Mouse (Mus musculus) bone marrow, adult 2 months (tissue): ENCODE data around the gene Larp4. TPM values are rescaled to one million over a fixed set of nuclear protein-coding genes. Genes with fewer than 3 reads are reported as not detected.

Experiments
- H3K27ac ChIP-seq: fragments of 200-500 bp; 2 replicates; pipeline ENCODE4 v1.5.1; 2012; ENCODE audit warnings: low read depth, mild to moderate bottlenecking, control low read depth, inconsistent platforms, low read length; ENCODE audit not compliant: control insufficient read depth, poor library complexity, insufficient read depth
- H3K4me1 ChIP-seq: fragments of 200-500 bp; 2 replicates; pipeline ENCODE4 v1.6.1; 2011; ENCODE audit warnings: low read length; ENCODE audit not compliant: control insufficient read depth, insufficient read depth
- H3K4me3 ChIP-seq: fragments of 200-500 bp; replicated peaks from 2 replicates; pipeline ENCODE3; 2011; ENCODE audit warnings: mild to moderate bottlenecking, low read depth, low read length, control low read depth; ENCODE audit not compliant: control insufficient read depth
- CTCF ChIP-seq: fragments of 200-500 bp; IDR thresholded peaks from 2 replicates; pipeline ENCODE4 v1.5.1; 2011; ENCODE audit warnings: low read length, control low read depth; ENCODE audit not compliant: control insufficient read depth, insufficient read depth
- POLR2A ChIP-seq: fragments of 200-500 bp; IDR thresholded peaks from 2 replicates; pipeline ENCODE4 v1.6.1; 2011; ENCODE audit warnings: low read depth, mild to moderate bottlenecking, control low read depth, low read length, borderline replicate concordance; ENCODE audit not compliant: control insufficient read depth
- WGBS: fragments of 180-500 bp; shearing (Covaris S2); methylation state at CpG from one replicate; pipeline ENCODE4 v1.1.7; 2018; 5-methylcytosine and 5-hydroxymethylcytosine counted together
- polyA plus RNA-seq: library from polyadenylated mRNA; stranded (reverse); fragments of >200 nt; gene quantifications from 2 replicates; pipeline ENCODE4 v1.2.4, GENCODE M21; 2011; ENCODE audit warnings: low replicate concordance; ENCODE audit not compliant: missing spikeins, insufficient read depth, insufficient read length

Gene Larp4
- polyA plus RNA-seq, 1 experiment = 13.2 TPM

DNA sequence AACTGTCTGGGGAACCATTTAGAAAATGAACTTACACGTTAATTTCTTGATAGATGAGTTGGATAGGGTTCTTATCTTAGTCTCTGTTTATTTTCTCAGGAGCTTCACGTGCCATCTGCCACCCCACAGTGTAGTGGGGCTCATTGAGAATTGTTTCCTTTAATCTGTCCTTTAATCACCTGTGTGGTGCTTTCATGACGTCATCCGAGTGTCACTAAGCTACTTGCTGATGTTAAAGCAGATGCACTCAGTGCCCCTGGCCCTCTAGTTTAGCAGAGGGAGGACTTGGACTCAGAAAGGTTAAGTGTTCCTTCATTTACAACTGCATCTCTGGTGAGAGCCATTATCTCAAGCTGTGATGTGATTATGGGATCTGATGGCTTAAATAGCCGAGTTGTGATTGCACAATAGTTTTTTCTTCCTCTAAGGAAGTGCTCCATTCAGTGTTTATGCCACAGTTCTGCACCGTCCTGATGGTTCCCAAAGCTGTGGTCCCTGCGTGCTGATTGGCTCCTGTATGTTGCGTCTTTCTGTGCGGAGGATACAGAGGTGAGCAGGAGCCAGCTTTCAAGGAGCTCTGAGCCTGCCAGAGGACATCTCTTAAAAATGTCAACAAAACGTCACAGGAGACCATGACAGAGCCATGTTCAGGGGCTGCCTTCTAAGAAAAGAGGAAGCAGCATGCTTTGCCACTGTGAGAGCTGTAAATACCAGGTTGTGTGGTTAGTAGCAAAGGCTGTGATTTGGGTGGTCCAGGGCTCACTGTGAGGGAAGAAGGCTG lies 71.6 kb downstream of the Larp4 start:
- H3K4me1 ChIP-seq = peaks cover 8% of the 10 kb centered on the region
- no peak for TF ChIP-seq POLR2A
- TF ChIP-seq CTCF = no peak
- WGBS = 20% methylated on average over 10 of the region's 10 CpGs
- H3K4me3 ChIP-seq = no peak overlapping the region
- H3K27ac ChIP-seq = peak overlapping the region; percentile 62; the same call in 1 of the 2 replicates

DNA sequence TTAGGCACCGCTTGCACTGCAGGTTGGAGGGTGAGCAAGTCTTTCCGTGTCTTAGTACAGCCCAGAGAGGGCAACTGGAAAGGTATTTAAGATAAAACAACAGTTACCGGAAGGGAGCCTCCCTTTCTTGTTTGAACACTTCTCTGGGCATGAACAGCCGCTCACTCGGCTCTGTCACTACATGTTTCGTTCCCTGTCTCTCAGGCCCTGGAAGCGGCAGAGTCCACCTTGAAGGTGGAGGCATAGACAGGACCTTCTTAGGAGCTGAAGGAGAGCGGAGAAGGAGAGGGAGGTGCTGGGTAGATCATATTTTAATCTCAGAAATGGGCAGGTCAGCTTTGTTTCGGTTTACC lies 72.2 kb downstream of the Larp4 start:
- Histone ChIP-seq H3K4me3 (no peak overlapping the region), H3K4me1 (peaks cover 8% of the 10 kb centered on the region), H3K27ac (peak overlapping the region; percentile 61)
- 46% methylated on average over 9 of the region's 9 CpGs for WGBS
- TF ChIP-seq POLR2A (no peak), CTCF (no peak)

DNA sequence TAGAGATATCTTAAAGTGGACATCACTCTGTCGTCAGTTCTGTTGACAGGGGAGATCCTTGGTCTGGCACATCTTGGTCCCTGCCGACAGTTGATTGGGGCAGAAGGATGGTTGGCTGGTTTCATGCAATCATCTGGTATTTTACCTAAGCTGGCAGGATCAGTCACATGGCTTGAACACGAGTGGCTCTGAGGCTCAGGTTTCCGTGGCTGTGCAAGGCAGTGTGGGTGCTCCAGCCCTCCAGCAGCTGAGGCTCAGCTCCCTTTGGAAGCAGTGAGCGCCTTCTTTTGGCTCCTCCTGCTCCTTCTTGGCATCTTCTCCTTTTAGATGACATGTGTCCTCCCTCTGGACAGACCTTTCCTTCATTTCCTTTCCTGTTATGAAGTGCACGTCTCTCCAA lies 75.7 kb downstream of the Larp4 start:
- Histone ChIP-seq H3K4me3 (no peak overlapping the region), H3K4me1 (peaks cover 8% of the 10 kb centered on the region), H3K27ac (no peak overlapping the region)
- no peak for TF ChIP-seq POLR2A
- TF ChIP-seq CTCF = no peak
- 67% methylated on average over 6 of the region's 6 CpGs for WGBS

DNA sequence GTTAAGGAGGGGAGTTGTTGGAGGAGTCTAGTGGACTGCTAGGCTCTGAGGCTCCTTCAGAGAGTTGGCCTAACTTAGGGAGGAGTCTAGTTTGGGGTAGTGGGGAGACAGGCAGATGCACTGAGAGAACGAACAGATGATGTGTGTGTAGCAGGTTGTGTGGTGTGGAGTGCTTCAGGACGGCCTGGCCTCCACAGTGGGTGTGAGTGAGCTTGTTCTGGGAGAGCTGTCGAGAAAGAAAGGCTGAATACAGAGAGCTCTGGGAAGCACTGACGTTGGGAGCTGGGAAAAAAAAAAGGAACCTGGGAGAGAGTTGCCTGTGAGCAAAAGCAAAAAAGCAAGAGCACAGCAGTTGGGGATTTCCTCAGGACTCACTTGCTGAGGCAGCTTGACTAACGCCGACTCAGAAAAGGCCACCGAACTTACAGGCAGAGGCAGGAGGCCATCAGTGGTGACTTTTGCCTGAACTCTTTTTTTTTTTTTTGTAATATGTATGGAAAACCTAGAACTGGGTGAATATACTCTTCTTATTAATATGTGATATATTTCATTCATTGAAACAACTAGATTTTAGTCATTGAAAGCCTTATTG lies 79.7 kb downstream of the Larp4 start:
- no peak overlapping the region for H3K27ac ChIP-seq

DNA sequence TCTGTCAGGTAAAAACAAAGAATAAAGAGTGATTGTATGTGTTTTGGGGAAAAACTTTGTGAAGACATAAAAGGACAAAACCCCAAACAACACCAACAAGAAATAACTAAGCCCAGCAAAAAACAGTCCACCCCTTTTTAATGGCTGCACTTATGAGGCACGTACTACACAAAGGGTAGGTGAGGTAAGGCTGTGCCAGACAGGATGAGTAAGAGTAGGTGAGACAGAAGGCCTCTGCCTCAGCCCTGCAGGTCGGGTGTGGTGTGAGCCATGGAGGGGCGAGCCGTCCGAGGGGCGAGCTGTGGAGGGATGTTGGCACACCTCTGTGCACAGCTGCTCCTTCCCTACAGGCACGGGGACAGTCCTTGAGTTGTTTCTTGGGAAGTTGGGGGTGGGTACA lies 81.1 kb downstream of the Larp4 start:
- WGBS = 84% methylated on average over 7 of the region's 7 CpGs
- Histone ChIP-seq H3K27ac (no peak overlapping the region), H3K4me3 (no peak overlapping the region), H3K4me1 (no peaks in the 10 kb centered on the region; the same call in 1 of the 2 replicates)
- TF ChIP-seq CTCF (no peak), POLR2A (no peak)

More for the DNA sequence above, 79.7 kb downstream of the Larp4 start:
- TF ChIP-seq POLR2A = no peak
- TF ChIP-seq CTCF = no peak
- no peak overlapping the region for H3K4me3 ChIP-seq
- 76% methylated on average over 7 of the region's 7 CpGs for WGBS
- H3K4me1 ChIP-seq = no peaks in the 10 kb centered on the region; the same call in none of the 2 replicates

DNA sequence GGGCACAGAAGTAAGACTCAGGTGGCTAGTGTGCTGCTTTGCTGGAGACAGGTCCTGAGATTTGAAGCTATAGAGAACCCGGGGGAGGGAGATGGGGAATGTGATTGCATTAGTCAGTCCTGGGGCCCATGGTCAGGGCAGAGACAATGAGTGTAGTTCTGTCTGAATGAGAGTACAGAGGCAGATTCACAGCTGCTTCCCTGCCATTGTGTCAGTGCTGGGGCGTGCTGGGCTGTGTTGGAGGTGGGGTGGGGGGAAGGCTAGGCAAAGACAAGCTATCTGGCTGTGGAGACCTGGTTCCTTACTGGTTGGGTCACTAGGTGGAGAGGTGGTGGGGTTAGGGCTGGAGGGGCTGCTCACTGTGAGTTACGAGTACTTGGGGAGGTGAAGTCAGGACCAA lies 82.9 kb downstream of the Larp4 start:
- H3K27ac ChIP-seq = no peak overlapping the region
- peaks cover 1% of the 10 kb centered on the region; the same call in 1 of the 2 replicates for H3K4me1 ChIP-seq
- TF ChIP-seq POLR2A = no peak
- 87% methylated on average over 3 of the region's 3 CpGs for WGBS
- H3K4me3 ChIP-seq = no peak overlapping the region

DNA sequence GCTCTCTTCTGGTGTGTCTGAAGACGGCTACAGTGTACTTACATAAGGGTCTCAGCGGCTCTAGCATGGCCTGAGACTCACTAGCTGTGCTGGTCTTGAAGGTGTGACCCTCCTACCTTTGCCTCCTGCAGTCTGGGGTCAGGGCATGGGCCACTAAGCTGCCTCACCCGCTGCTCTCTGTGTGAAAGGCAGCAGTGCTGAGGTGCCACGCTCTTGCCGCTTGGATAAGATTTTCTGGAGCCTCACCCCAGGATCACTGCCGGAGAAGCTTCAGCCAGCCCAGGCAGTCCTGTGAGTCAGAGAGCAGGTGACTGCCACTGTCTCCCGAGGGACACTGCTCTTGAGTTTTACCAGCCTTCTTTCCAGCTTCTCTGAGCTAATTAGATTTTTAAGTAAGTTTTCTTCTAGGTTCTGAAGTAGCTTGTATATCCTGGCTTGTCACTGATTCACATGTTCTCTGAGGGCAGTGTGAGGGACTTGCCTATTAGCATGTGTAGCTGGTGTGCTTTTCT lies 86.6 kb downstream of the Larp4 start:
- Histone ChIP-seq H3K27ac (no peak overlapping the region), H3K4me3 (no peak overlapping the region), H3K4me1 (peaks cover 5% of the 10 kb centered on the region; the same call in 1 of the 2 replicates)
- WGBS = 87% methylated on average over 7 of the region's 7 CpGs
- TF ChIP-seq POLR2A (no peak), CTCF (no peak)

DNA sequence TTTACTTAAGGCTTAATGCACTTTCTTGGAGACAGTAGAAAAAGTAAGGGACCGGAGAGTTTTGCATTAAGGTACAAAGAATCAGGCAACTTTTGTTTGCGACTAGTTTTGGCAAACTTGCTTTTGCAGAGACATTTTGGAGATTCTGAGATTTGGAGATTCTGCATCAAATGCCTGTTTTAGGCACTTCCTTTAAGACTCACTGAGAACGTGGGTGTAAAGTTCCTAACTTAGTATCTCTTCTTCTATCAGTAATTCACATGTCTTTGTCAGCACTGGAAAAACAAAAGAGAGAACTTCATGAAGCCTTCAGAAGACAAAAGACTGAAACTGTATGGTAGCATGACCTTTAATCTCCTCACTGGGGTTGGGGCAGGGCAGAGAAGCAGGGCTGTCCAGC lies 87.8 kb downstream of the Larp4 start:
- Histone ChIP-seq H3K4me1 (peaks cover 5% of the 10 kb centered on the region; the same call in 1 of the 2 replicates), H3K4me3 (no peak overlapping the region), H3K27ac (no peak overlapping the region)
- WGBS = 71% methylated on average over 3 of the region's 3 CpGs
- TF ChIP-seq CTCF = no peak
- no peak for TF ChIP-seq POLR2A
